Mouse (Mus musculus): ENCODE measurements around the gene Ccdc88c. TPM values are rescaled to one million over a fixed set of nuclear protein-coding genes. Genes with fewer than 3 reads are reported as not detected.

Gene Ccdc88c
- polyA plus RNA-seq, 1 experiment: 18.0 TPM

GRCm38 (mm10) chr12:100896661-100897060 lies 132.2 kb downstream of the Ccdc88c start:
- DNase-seq (ENCODE audit: extremely low spot score in 1 of 2, low spot score in 1 of 2): no peak

- DNase-seq (ENCODE audit: extremely low spot score in 1 of 2, low spot score in 1 of 2): no peak
Observed at GRCm38 (mm10) chr12:100895504-100895903, 133.4 kb downstream of the Ccdc88c start.

- no peak for DNase-seq (ENCODE audit: extremely low spot score in 1 of 2, low spot score in 1 of 2)
Observed at GRCm38 (mm10) chr12:100890548-100890947, 138.3 kb downstream of the Ccdc88c start.

GRCm38 (mm10) chr12:100887801-100888258 lies 141.0 kb downstream of the Ccdc88c start:
- peak; percentile 40 to 79 for DNase-seq (ENCODE audit: extremely low spot score in 1 of 2, low spot score in 1 of 2)

GRCm38 (mm10) chr12:100886877-100887276 lies 142.0 kb downstream of the Ccdc88c start:
- peak in 1 of 2 experiments; percentile 42 for DNase-seq (ENCODE audit: extremely low spot score in 1 of 2, low spot score in 1 of 2)

GRCm38 (mm10) chr12:100885585-100885984 lies 143.3 kb downstream of the Ccdc88c start:
- DNase-seq (ENCODE audit: extremely low spot score in 1 of 2, low spot score in 1 of 2): no peak

- DNase-seq (ENCODE audit: extremely low spot score in 1 of 2, low spot score in 1 of 2): no peak
Observed at GRCm38 (mm10) chr12:100883168-100883567, 145.7 kb downstream of the Ccdc88c start.

GRCm38 (mm10) chr12:100878556-100878955 lies 150.3 kb downstream of the Ccdc88c start:
- no peak for DNase-seq (ENCODE audit: extremely low spot score in 1 of 2, low spot score in 1 of 2)

- DNase-seq (ENCODE audit: extremely low spot score in 1 of 2, low spot score in 1 of 2): no peak
Observed at GRCm38 (mm10) chr12:100877936-100878335, 150.9 kb downstream of the Ccdc88c start.

GRCm38 (mm10) chr12:100875960-100876359 lies 152.9 kb downstream of the Ccdc88c start:
- no peak for DNase-seq (ENCODE audit: extremely low spot score in 1 of 2, low spot score in 1 of 2)

GRCm38 (mm10) chr12:100875553-100875952 lies 153.3 kb downstream of the Ccdc88c start:
- DNase-seq (ENCODE audit: extremely low spot score in 1 of 2, low spot score in 1 of 2): peak; percentile 44 to 62

GRCm38 (mm10) chr12:100873612-100874011 lies 155.2 kb downstream of the Ccdc88c start:
- no peak for DNase-seq (ENCODE audit: extremely low spot score in 1 of 2, low spot score in 1 of 2)

GRCm38 (mm10) chr12:100871841-100872240 lies 157.0 kb downstream of the Ccdc88c start:
- no peak for DNase-seq (ENCODE audit: extremely low spot score in 1 of 2, low spot score in 1 of 2)

GRCm38 (mm10) chr12:100871234-100871633 lies 157.6 kb downstream of the Ccdc88c start:
- DNase-seq (ENCODE audit: extremely low spot score in 1 of 2, low spot score in 1 of 2): no peak

GRCm38 (mm10) chr12:100868049-100868622 lies 160.7 kb downstream of the Ccdc88c start:
- peak in 1 of 2 experiments; percentile 43 for DNase-seq (ENCODE audit: extremely low spot score in 1 of 2, low spot score in 1 of 2)

GRCm38 (mm10) chr12:100867097-100867496 lies 161.8 kb downstream of the Ccdc88c start:
- no peak for DNase-seq (ENCODE audit: extremely low spot score in 1 of 2, low spot score in 1 of 2)

- DNase-seq (ENCODE audit: extremely low spot score in 1 of 2, low spot score in 1 of 2): no peak
Observed at GRCm38 (mm10) chr12:100865509-100866078, 163.3 kb downstream of the Ccdc88c start.

GRCm38 (mm10) chr12:100865072-100865471 lies 163.8 kb downstream of the Ccdc88c start:
- no peak for DNase-seq (ENCODE audit: extremely low spot score in 1 of 2, low spot score in 1 of 2)

- DNase-seq (ENCODE audit: extremely low spot score in 1 of 2, low spot score in 1 of 2): no peak
Observed at GRCm38 (mm10) chr12:100862856-100863446, 165.9 kb downstream of the Ccdc88c start.

- no peak for DNase-seq (ENCODE audit: extremely low spot score in 1 of 2, low spot score in 1 of 2)
Observed at GRCm38 (mm10) chr12:100862272-100862671, 166.6 kb downstream of the Ccdc88c start.

All from frontal cortex, adult 2 months (tissue).